Mouse (Mus musculus): Measurements from ENCODE around the gene Ppfia3. TPM values are rescaled to one million over a fixed set of nuclear protein-coding genes. Genes with fewer than 3 reads are reported as not detected.

The Ppfia3 gene
- polyA plus RNA-seq, 1 experiment = 7.2 TPM

DNA sequence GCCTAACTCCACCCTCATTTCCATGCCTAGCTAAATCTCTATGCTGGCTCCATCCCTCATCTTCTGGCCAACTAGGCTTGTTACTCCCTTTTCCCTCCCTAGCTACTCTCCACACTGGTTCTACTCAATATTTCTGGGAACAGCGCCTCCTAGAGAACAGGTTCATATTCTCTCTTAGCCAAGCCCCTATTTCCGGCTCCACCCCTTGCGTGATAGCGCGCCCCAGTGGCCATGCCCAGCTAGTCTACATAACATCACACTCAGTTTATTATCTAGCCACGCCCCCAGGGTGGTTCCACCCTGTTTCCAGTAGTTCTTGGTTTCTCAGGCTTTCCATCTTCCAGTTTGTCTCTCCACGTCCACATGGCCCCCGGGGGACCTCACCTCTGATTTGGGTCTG lies 25.5 kb downstream of the Ppfia3 start:
- 0 out of 2 replicates have a peak, but pooled peaks have one; percentile 27 for TF ChIP-seq EP300 (IDR thresholded peaks at IDR 0.05; ENCODE audit: insufficient read depth, low read depth, low read length)
- no peak for TF ChIP-seq POLR2A (IDR thresholded peaks at IDR 0.05; ENCODE audit: insufficient read depth, low read length)
- TF ChIP-seq CTCF (IDR thresholded peaks at IDR 0.05; ENCODE audit: low read depth, low read length) = peak; percentile 92
- no peaks in the 10 kb centered on the region for H3K36me3 ChIP-seq (ENCODE audit: control insufficient read depth, insufficient read depth, low read length, poor library complexity, severe bottlenecking)
- H3K27ac ChIP-seq (ENCODE audit: insufficient read depth, low read length) = peak overlapping the region; percentile 55; the same call in 1 of the 2 replicates
- no peaks in the 10 kb centered on the region for H3K27me3 ChIP-seq (ENCODE audit: control insufficient read depth, insufficient read depth, low read length, poor library complexity, severe bottlenecking)
- H3K4me3 ChIP-seq (ENCODE audit: low read depth, low read length) = peak overlapping the region; percentile 59
- H3K9ac ChIP-seq (ENCODE audit: low read depth, poor library complexity, severe bottlenecking) = no peak overlapping the region
- no peaks in the 10 kb centered on the region for H3K9me3 ChIP-seq (replicated peaks; ENCODE audit: control insufficient read depth, insufficient read depth, low read length, poor library complexity, severe bottlenecking)
- peaks cover 4% of the 10 kb centered on the region for H3K4me1 ChIP-seq (ENCODE audit: control insufficient read depth, insufficient read depth, low read length)

DNA sequence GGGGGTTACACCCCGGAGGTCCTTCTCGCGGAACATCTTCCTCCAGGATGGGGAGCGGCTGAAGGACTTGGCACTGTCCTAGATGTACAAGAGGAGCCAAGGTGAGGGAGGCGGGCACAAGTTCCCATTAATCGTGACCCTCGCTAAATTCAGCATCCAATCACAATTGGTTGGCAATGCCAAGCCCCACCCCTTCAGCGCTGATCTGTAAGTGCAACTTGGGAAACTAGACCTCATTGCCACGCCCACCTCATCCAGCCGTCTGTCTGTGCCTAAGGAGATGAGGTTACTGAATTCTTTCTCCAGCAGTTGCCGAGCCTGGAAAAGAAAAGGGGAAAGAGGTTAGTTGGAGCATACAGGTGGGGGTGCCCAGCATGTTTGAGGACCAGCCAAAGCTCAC lies 26.1 kb downstream of the Ppfia3 start:
- H3K9me3 ChIP-seq (replicated peaks; ENCODE audit: control insufficient read depth, insufficient read depth, low read length, poor library complexity, severe bottlenecking) = no peaks in the 10 kb centered on the region
- TF ChIP-seq CTCF (IDR thresholded peaks at IDR 0.05; ENCODE audit: low read depth, low read length) (no peak), POLR2A (IDR thresholded peaks at IDR 0.05; ENCODE audit: insufficient read depth, low read length) (no peak), EP300 (IDR thresholded peaks at IDR 0.05; ENCODE audit: insufficient read depth, low read depth, low read length) (no peak)
- H3K4me1 ChIP-seq (ENCODE audit: control insufficient read depth, insufficient read depth, low read length) = peaks cover 4% of the 10 kb centered on the region
- peak overlapping the region; percentile 22; the same call in 1 of the 2 replicates for H3K27ac ChIP-seq (ENCODE audit: insufficient read depth, low read length)
- peak overlapping the region; percentile 21 for H3K9ac ChIP-seq (ENCODE audit: low read depth, poor library complexity, severe bottlenecking)
- no peaks in the 10 kb centered on the region for H3K36me3 ChIP-seq (ENCODE audit: control insufficient read depth, insufficient read depth, low read length, poor library complexity, severe bottlenecking)
- H3K4me3 ChIP-seq (ENCODE audit: low read depth, low read length) = peak overlapping the region; percentile 59
- no peaks in the 10 kb centered on the region for H3K27me3 ChIP-seq (ENCODE audit: control insufficient read depth, insufficient read depth, low read length, poor library complexity, severe bottlenecking)

DNA sequence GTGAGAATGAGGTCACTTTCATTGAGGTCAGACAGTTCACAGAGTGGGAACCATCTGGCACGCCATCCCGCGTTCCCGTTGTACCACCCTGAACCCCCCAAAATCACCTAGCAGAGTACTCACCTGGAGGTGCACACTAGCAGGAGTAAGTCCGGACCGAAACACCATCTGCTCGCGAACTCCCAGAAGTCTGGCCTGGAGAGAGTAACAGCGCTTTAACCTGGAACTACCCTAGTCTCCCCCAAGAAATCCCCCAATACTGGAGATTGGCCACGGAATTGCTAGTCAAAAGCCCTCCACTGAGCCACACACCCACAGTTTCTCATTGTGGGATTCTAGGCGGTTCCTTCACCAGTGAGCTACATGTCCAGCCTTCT lies 26.8 kb downstream of the Ppfia3 start:
- no peak overlapping the region for H3K27ac ChIP-seq (ENCODE audit: insufficient read depth, low read length)
- peak overlapping the region; percentile 59 for H3K4me3 ChIP-seq (ENCODE audit: low read depth, low read length)
- no peaks in the 10 kb centered on the region for H3K36me3 ChIP-seq (ENCODE audit: control insufficient read depth, insufficient read depth, low read length, poor library complexity, severe bottlenecking)
- peak overlapping the region; percentile 21 for H3K9ac ChIP-seq (ENCODE audit: low read depth, poor library complexity, severe bottlenecking)
- peaks cover 8% of the 10 kb centered on the region for H3K4me1 ChIP-seq (ENCODE audit: control insufficient read depth, insufficient read depth, low read length)
- no peaks in the 10 kb centered on the region for H3K9me3 ChIP-seq (replicated peaks; ENCODE audit: control insufficient read depth, insufficient read depth, low read length, poor library complexity, severe bottlenecking)
- TF ChIP-seq POLR2A (IDR thresholded peaks at IDR 0.05; ENCODE audit: insufficient read depth, low read length) (no peak), EP300 (IDR thresholded peaks at IDR 0.05; ENCODE audit: insufficient read depth, low read depth, low read length) (no peak), CTCF (IDR thresholded peaks at IDR 0.05; ENCODE audit: low read depth, low read length) (no peak)
- no peaks in the 10 kb centered on the region for H3K27me3 ChIP-seq (ENCODE audit: control insufficient read depth, insufficient read depth, low read length, poor library complexity, severe bottlenecking)

DNA sequence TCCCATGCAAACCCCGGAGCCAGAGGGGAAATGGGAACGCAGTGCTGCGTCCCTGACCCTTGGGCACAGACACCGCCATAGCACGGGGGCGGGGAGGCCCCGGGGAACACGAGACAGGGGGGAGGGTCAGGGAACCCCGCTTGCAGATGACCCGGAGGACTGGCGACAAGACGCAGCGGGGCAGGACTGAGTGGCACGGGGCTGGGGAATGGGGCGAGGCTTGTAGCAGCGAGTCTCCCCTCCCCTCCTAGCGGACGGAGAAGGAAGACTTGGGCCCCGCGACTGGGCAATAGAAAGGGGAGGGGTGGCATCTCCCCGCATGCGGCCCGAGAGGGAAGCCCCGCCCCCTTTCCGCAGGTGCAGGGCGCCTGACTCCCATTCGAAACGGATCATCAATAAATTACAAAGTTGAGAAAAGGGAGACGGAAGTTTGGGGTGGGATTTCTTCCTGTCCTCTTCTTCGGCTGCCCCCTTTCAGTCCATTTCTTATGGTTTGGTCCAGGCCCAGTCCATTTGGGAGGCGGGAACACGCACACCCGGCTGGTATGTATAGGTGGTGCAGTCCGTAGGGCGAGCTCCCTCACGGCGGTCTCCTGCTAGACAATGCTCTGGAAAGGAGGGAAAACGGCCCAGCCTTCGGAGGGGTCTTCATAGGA lies 27.3 kb downstream of the Ppfia3 start:
- Histone ChIP-seq H3K4me3 (ENCODE audit: low read depth, low read length) (peak overlapping the region; percentile 59), H3K9me3 (replicated peaks; ENCODE audit: control insufficient read depth, insufficient read depth, low read length, poor library complexity, severe bottlenecking) (no peaks in the 10 kb centered on the region), H3K4me1 (ENCODE audit: control insufficient read depth, insufficient read depth, low read length) (peaks cover 9% of the 10 kb centered on the region), H3K9ac (ENCODE audit: low read depth, poor library complexity, severe bottlenecking) (peak overlapping the region; percentile 21), H3K27me3 (ENCODE audit: control insufficient read depth, insufficient read depth, low read length, poor library complexity, severe bottlenecking) (no peaks in the 10 kb centered on the region), H3K36me3 (ENCODE audit: control insufficient read depth, insufficient read depth, low read length, poor library complexity, severe bottlenecking) (no peaks in the 10 kb centered on the region), H3K27ac (ENCODE audit: insufficient read depth, low read length) (no peak overlapping the region)
- TF ChIP-seq POLR2A (IDR thresholded peaks at IDR 0.05; ENCODE audit: insufficient read depth, low read length) (peak; percentile 57), EP300 (IDR thresholded peaks at IDR 0.05; ENCODE audit: insufficient read depth, low read depth, low read length) (no peak)

DNA sequence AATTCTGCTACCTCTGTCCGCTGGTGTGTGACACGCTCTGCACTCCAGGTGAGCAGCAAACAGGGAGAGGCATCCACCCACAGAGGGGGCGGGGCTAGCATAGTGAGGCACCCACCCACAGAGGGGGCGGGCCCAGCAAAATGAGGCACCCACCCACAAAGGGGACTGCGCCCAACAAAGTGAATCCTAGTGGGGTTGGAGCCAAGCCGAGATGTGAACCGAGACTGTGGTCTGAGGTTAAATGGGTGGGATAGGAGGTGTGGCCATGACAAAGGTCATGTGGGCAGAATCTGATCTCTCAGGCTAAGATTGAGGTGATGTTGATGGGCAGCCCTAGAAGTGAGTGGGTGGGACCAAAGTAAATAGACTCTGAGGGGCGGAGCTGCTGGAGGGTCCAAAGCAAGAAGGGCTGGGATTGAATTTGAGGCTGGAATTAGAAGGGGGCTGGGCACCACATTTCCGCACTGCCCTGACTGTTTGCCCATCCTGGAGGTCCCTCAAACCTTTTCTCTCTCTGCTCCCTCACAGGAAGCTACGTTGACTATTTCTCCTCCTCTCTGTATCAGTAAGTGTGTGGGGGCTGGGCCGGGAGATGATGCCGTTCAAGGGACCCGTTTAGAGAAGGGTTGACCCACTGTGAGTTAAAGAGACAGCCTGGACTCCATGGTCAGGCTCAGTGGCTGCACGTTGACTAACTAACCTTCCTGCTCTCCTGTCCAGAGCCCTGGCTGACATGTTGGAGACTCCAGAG lies 28.5 kb downstream of the Ppfia3 start:
- H3K27ac ChIP-seq (ENCODE audit: insufficient read depth, low read length) = no peak overlapping the region
- no peaks in the 10 kb centered on the region for H3K9me3 ChIP-seq (replicated peaks; ENCODE audit: control insufficient read depth, insufficient read depth, low read length, poor library complexity, severe bottlenecking)
- TF ChIP-seq EP300 (IDR thresholded peaks at IDR 0.05; ENCODE audit: insufficient read depth, low read depth, low read length) = no peak
- TF ChIP-seq CTCF (IDR thresholded peaks at IDR 0.05; ENCODE audit: low read depth, low read length) = no peak
- TF ChIP-seq POLR2A (IDR thresholded peaks at IDR 0.05; ENCODE audit: insufficient read depth, low read length) = no peak
- no peaks in the 10 kb centered on the region for H3K27me3 ChIP-seq (ENCODE audit: control insufficient read depth, insufficient read depth, low read length, poor library complexity, severe bottlenecking)
- H3K9ac ChIP-seq (ENCODE audit: low read depth, poor library complexity, severe bottlenecking) = peak overlapping the region; percentile 21
- H3K4me3 ChIP-seq (ENCODE audit: low read depth, low read length) = peak overlapping the region; percentile 59
- H3K36me3 ChIP-seq (ENCODE audit: control insufficient read depth, insufficient read depth, low read length, poor library complexity, severe bottlenecking) = no peaks in the 10 kb centered on the region
- peaks cover 9% of the 10 kb centered on the region for H3K4me1 ChIP-seq (ENCODE audit: control insufficient read depth, insufficient read depth, low read length)

DNA sequence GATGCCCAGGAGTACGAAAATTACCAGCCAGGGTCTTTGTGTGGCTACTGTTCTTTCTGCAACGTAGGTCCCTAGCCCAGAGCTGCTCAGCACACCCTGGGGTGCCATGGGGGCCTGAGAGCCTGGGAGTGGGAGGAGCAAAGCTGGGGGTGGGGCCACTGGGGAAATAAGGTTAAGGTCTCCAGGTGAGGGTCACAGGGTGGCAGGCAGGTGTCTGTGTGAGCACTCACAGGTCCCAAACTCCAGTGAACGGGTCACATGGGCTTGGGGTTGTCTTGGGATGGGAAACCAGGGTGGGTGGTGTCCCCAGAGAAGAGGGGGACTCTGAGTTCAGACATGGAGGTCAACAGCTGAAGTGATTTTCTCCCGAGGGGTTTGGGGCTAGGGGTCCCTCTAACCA lies 29.4 kb downstream of the Ppfia3 start:
- no peaks in the 10 kb centered on the region for H3K27me3 ChIP-seq (ENCODE audit: control insufficient read depth, insufficient read depth, low read length, poor library complexity, severe bottlenecking)
- no peaks in the 10 kb centered on the region for H3K9me3 ChIP-seq (replicated peaks; ENCODE audit: control insufficient read depth, insufficient read depth, low read length, poor library complexity, severe bottlenecking)
- H3K4me1 ChIP-seq (ENCODE audit: control insufficient read depth, insufficient read depth, low read length) = peaks cover 9% of the 10 kb centered on the region
- H3K4me3 ChIP-seq (ENCODE audit: low read depth, low read length) = no peak overlapping the region
- no peak overlapping the region for H3K27ac ChIP-seq (ENCODE audit: insufficient read depth, low read length)
- no peaks in the 10 kb centered on the region for H3K36me3 ChIP-seq (ENCODE audit: control insufficient read depth, insufficient read depth, low read length, poor library complexity, severe bottlenecking)
- no peak overlapping the region for H3K9ac ChIP-seq (ENCODE audit: low read depth, poor library complexity, severe bottlenecking)
- TF ChIP-seq EP300 (IDR thresholded peaks at IDR 0.05; ENCODE audit: insufficient read depth, low read depth, low read length) = no peak
- TF ChIP-seq CTCF (IDR thresholded peaks at IDR 0.05; ENCODE audit: low read depth, low read length) = no peak
- TF ChIP-seq POLR2A (IDR thresholded peaks at IDR 0.05; ENCODE audit: insufficient read depth, low read length) = no peak
